10 mouse cellular contexts compared by ENCODE assay signal in the genomic region with DNA sequence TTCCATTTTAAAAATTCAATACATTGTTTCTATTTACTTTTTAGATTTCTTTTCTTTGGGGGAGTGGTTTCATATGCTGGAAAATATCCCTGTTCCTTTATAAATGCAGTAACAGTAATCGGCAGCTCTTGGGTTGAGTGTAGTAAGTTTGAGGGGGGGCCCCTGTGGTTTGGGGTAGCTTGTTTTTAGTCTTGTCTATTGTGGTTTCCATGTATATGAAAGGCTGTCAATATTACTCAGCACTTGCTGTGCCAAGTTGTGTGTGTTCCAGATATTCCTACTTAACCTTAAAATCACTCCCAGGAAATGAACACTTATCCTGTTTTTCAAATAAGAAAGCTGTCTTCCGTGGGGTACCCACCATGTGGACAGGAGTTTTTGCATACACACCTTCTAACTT. TPM values are rescaled to one million over a fixed set of nuclear protein-coding genes. Genes with fewer than 3 reads are reported as not detected.
DNase-seq lines count a peak whose midpoint lies in the region; ATAC-seq and TF ChIP-seq lines count a peak whose summit lies in the region.
"Had no signal": no experiment of that assay in that cellular context is flagged by ENCODE, and none has a peak within 500 bp of the region (broad histone marks: within the 10 kb centered on the region; RNA-seq: fewer than 3 reads in every experiment).

No protein-coding gene starts in this region.

- TF ChIP-seq POLR2A in limb, embryonic 14.5 days (IDR thresholded peaks at IDR 0.05; ENCODE audit: borderline replicate concordance, extremely low read depth, insufficient read depth, insufficient read length): no peak

- intact Hi-C loops in gastrocnemius, adult 2 months (cut with DNase I): no loop called here

- H3K27ac ChIP-seq in gastrocnemius, adult 2 months: peak overlapping the region; percentile 48
- peak overlapping the region; percentile 20; the same call in 1 of the 2 replicates for H3K27ac ChIP-seq in limb, embryonic 12.5 days
- no peak overlapping the region for H3K27ac ChIP-seq in limb, embryonic 10.5 days
- 0 out of 2 replicates have a peak overlapping the region, but pooled peaks have one; percentile 26 for H3K27ac ChIP-seq in limb, embryonic 14.5 days (replicated peaks; ENCODE audit: low read depth, low read length)
- H3K27ac ChIP-seq in neural tube, embryonic 15.5 days (replicated peaks): no peak overlapping the region

- no peak for ATAC-seq in limb, embryonic 12.5 days (ENCODE audit: insufficient number of reproducible peaks, insufficient read depth, low FRiP score, low TSS enrichment, low read depth)
- no peak for ATAC-seq in limb, embryonic 14.5 days (ENCODE audit: low FRiP score, low read depth)
- ATAC-seq in neural tube, embryonic 15.5 days (ENCODE audit: low FRiP score): no peak

- no peaks in the 10 kb centered on the region for H3K9me3 ChIP-seq in limb, embryonic 12.5 days
- H3K9me3 ChIP-seq in limb, embryonic 10.5 days (replicated peaks): no peaks in the 10 kb centered on the region
- H3K9me3 ChIP-seq in limb, embryonic 14.5 days (ENCODE audit: control insufficient read depth, low read length): no peaks in the 10 kb centered on the region
- H3K9me3 ChIP-seq in neural tube, embryonic 15.5 days (replicated peaks): no peaks in the 10 kb centered on the region

- peaks cover 14% of the 10 kb centered on the region for H3K4me1 ChIP-seq in limb, embryonic 12.5 days (replicated peaks)
- H3K4me1 ChIP-seq in limb, embryonic 10.5 days: peaks cover 23% of the 10 kb centered on the region
- peaks cover 14% of the 10 kb centered on the region for H3K4me1 ChIP-seq in limb, embryonic 14.5 days (ENCODE audit: control insufficient read depth, insufficient read depth, low read length)
- H3K4me1 ChIP-seq in neural tube, embryonic 15.5 days: peaks cover 22% of the 10 kb centered on the region

- no peak overlapping the region for H3K9ac ChIP-seq in limb, embryonic 12.5 days (replicated peaks)
- H3K9ac ChIP-seq in limb, embryonic 14.5 days (ENCODE audit: low read depth, low read length, severe bottlenecking): no peak overlapping the region
- H3K9ac ChIP-seq in neural tube, embryonic 15.5 days (replicated peaks): no peak overlapping the region

- H3K36me3 ChIP-seq in limb, embryonic 12.5 days: peaks cover 37% of the 10 kb centered on the region
- peaks cover 71% of the 10 kb centered on the region for H3K36me3 ChIP-seq in limb, embryonic 10.5 days
- H3K36me3 ChIP-seq in limb, embryonic 14.5 days (ENCODE audit: control insufficient read depth, insufficient read depth, low read length): peaks cover 34% of the 10 kb centered on the region
- peaks cover 9% of the 10 kb centered on the region; the same call in 1 of the 2 replicates for H3K36me3 ChIP-seq in neural tube, embryonic 15.5 days

- no peak overlapping the region for H3K4me2 ChIP-seq in limb, embryonic 12.5 days
- H3K4me2 ChIP-seq in limb, embryonic 14.5 days (replicated peaks; ENCODE audit: low read depth, low read length, severe bottlenecking): no peak overlapping the region
- H3K4me2 ChIP-seq in neural tube, embryonic 15.5 days: no peak overlapping the region

- TF ChIP-seq CTCF in gastrocnemius, adult 2 months (IDR thresholded peaks at IDR 0.05): no peak

- DNase-seq in gastrocnemius, adult 2 months: no peak
- DNase-seq in gastrocnemius, adult 18-20 months (ENCODE audit: low spot score): no peak
- DNase-seq in limb, embryonic 10.5 days (ENCODE audit: low spot score): no peak
- DNase-seq in A20 (ENCODE audit: low read depth, low spot score): peak; percentile 36
- no peak for DNase-seq in limb, embryonic 14.5 days (ENCODE audit: low spot score)
- no peak for DNase-seq in cerebellum, adult 11 months
- DNase-seq: cerebellum, adult 2 months; left cerebral cortex, postnatal 4 days had no signal

- 68% methylated on average over 2 of the region's 2 CpGs for WGBS in limb, embryonic 12.5 days
- 80% methylated on average over 2 of the region's 2 CpGs for WGBS in limb, embryonic 10.5 days
- 60% methylated on average over 2 of the region's 2 CpGs for WGBS in limb, embryonic 14.5 days
- WGBS in neural tube, embryonic 15.5 days: 80% methylated on average over 2 of the region's 2 CpGs

- no peaks in the 10 kb centered on the region for H3K27me3 ChIP-seq in limb, embryonic 12.5 days
- no peaks in the 10 kb centered on the region for H3K27me3 ChIP-seq in limb, embryonic 10.5 days (ENCODE audit: low read depth, poor library complexity, severe bottlenecking)
- H3K27me3 ChIP-seq in limb, embryonic 14.5 days (ENCODE audit: control insufficient read depth, insufficient read depth, low read length): no peaks in the 10 kb centered on the region
- no peaks in the 10 kb centered on the region for H3K27me3 ChIP-seq in neural tube, embryonic 15.5 days (replicated peaks)

- H3K4me3 ChIP-seq in gastrocnemius, adult 2 months: no peak overlapping the region
- no peak overlapping the region for H3K4me3 ChIP-seq in limb, embryonic 12.5 days (replicated peaks)
- no peak overlapping the region for H3K4me3 ChIP-seq in limb, embryonic 10.5 days
- H3K4me3 ChIP-seq in limb, embryonic 14.5 days (replicated peaks; ENCODE audit: low read length): no peak overlapping the region
- H3K4me3 ChIP-seq in neural tube, embryonic 15.5 days (replicated peaks): no peak overlapping the region

RNA-seq across cellular contexts. Expression of a gene that starts 4.7 kb away (rescaled TPM):
- total RNA-seq in gastrocnemius, adult 2 months (2021): 10 to 100 TPM; 36.7 to 44.8 TPM
- 10 to 100 TPM; 39.8 to 42.2 TPM for total RNA-seq in gastrocnemius, adult 18-20 months (2021)
- polyA plus RNA-seq in limb, embryonic 12.5 days (2016; fragmentation: Nextera tagmentation; extraction: Ambion mirVana): 209 and 220 TPM in 2 replicates
- polyA plus RNA-seq in limb, embryonic 10.5 days (2016; fragmentation: Nextera tagmentation; extraction: Ambion mirVana): 177 and 208 TPM in 2 replicates
- polyA plus RNA-seq in limb, embryonic 14.5 days (2012; rRNA removed): 105 and 106 TPM in 2 replicates
- polyA plus RNA-seq in limb, embryonic 14.5 days (2014; fragmentation: Nextera tagmentation; extraction: Ambion mirVana): 165 and 178 TPM in 2 replicates
- 82.1 and 114 TPM in 2 replicates for polyA plus RNA-seq in neural tube, embryonic 15.5 days (2015; fragmentation: Nextera tagmentation; extraction: Ambion mirVana)

RNA-seq across cellular contexts. Expression of a gene that starts 13.4 kb away (rescaled TPM):
- total RNA-seq in gastrocnemius, adult 2 months (2021): 10 to 100 TPM; 27.2 to 30.6 TPM
- 10 to 100 TPM; 25.6 to 27.0 TPM for total RNA-seq in gastrocnemius, adult 18-20 months (2021)
- 392 and 402 TPM in 2 replicates for polyA plus RNA-seq in limb, embryonic 12.5 days (2016; fragmentation: Nextera tagmentation; extraction: Ambion mirVana)
- 328 and 383 TPM in 2 replicates for polyA plus RNA-seq in limb, embryonic 10.5 days (2016; fragmentation: Nextera tagmentation; extraction: Ambion mirVana)
- polyA plus RNA-seq in limb, embryonic 14.5 days (2012; rRNA removed): 139 and 145 TPM in 2 replicates
- polyA plus RNA-seq in limb, embryonic 14.5 days (2014; fragmentation: Nextera tagmentation; extraction: Ambion mirVana): 258 and 273 TPM in 2 replicates
- polyA plus RNA-seq in neural tube, embryonic 15.5 days (2015; fragmentation: Nextera tagmentation; extraction: Ambion mirVana): 157 and 178 TPM in 2 replicates

RNA-seq across cellular contexts. Expression of a gene that starts 26.2 kb away (rescaled TPM):
- total RNA-seq in gastrocnemius, adult 2 months (2021): under 1 TPM; 0.10 to 0.11 TPM
- under 1 TPM in 1 of 2 experiments, not detected in 1; 0.12 TPM for total RNA-seq in gastrocnemius, adult 18-20 months (2021)
- 0.22 and 0.45 TPM in 2 replicates for polyA plus RNA-seq in limb, embryonic 12.5 days (2016; fragmentation: Nextera tagmentation; extraction: Ambion mirVana)
- 0.38 and 0.53 TPM in 2 replicates for polyA plus RNA-seq in limb, embryonic 10.5 days (2016; fragmentation: Nextera tagmentation; extraction: Ambion mirVana)
- polyA plus RNA-seq in limb, embryonic 14.5 days (2012; rRNA removed): 0.70 TPM in 2 replicates
- polyA plus RNA-seq in limb, embryonic 14.5 days (2014; fragmentation: Nextera tagmentation; extraction: Ambion mirVana): 0.57 and 0.94 TPM in 2 replicates
- 0.10 and 0.50 TPM in 2 replicates for polyA plus RNA-seq in neural tube, embryonic 15.5 days (2015; fragmentation: Nextera tagmentation; extraction: Ambion mirVana)

RNA-seq across cellular contexts. Expression of a gene that starts 51.5 kb away (rescaled TPM):
- 10 to 100 TPM; 17.0 to 23.0 TPM for total RNA-seq in gastrocnemius, adult 2 months (2021)
- 10 to 100 TPM; 22.5 to 23.3 TPM for total RNA-seq in gastrocnemius, adult 18-20 months (2021)
- 47.0 and 51.0 TPM in 2 replicates for polyA plus RNA-seq in limb, embryonic 12.5 days (2016; fragmentation: Nextera tagmentation; extraction: Ambion mirVana)
- polyA plus RNA-seq in limb, embryonic 10.5 days (2016; fragmentation: Nextera tagmentation; extraction: Ambion mirVana): 42.5 and 52.3 TPM in 2 replicates
- 45.6 and 50.1 TPM in 2 replicates for polyA plus RNA-seq in limb, embryonic 14.5 days (2012; rRNA removed)
- 80.8 and 92.8 TPM in 2 replicates for polyA plus RNA-seq in limb, embryonic 14.5 days (2014; fragmentation: Nextera tagmentation; extraction: Ambion mirVana)
- polyA plus RNA-seq in neural tube, embryonic 15.5 days (2015; fragmentation: Nextera tagmentation; extraction: Ambion mirVana): 68.6 and 71.5 TPM in 2 replicates

Comparison
In these comparisons a context has a peak if more than half of its experiments do, and no peak if none do; other contexts are left out.
1. H3K27ac ChIP-seq: peak in gastrocnemius, adult 2 months (single experiment), limb, embryonic 12.5 days (single experiment) and limb, embryonic 14.5 days (single experiment); none in limb, embryonic 10.5 days (single experiment) and neural tube, embryonic 15.5 days (single experiment).